Mouse (Mus musculus) T-helper 17 cell (primary cell): ENCODE measurements around the gene Nlrp4a.
"Not testable (repeated sequence)": the region's sequence is repeated elsewhere in the genome, so short reads cannot be mapped to it uniquely, and the experiment has no call there.

Experiments used
- in situ Hi-C, 2 experiments: fragments of 300-600 bp; cut with MboI, MseI; formaldehyde crosslinking; loops; 1 replicate in 1 of 2; 2 replicates in 1 of 2; pipeline ENCODE4 v1.15.1; 2025; ENCODE audit warnings: high pct_unique_total_duplicates in 2 of 2

The Nlrp4a gene

DNA sequence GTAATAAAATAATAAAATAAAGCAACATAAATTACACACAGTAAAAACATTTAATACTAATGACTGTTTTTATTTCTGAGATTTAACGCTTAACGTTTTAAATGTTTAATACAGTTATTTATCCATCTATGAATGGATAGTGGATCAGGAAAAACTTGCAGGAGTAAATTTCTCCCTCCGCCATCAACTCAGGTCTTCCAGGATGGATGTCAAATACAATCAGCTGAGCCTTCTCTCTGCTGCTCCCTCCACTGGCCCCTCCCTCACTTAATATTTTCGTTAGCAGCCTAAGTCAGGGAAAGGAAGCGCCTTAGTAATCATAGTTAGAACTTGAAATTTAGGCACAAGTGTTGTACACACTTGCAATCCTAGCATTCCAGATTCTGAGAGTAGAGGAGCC lies at the start of gene Nlrp4a:
TSS of gene Nlrp4a (plus strand) at position 301 of the 400 bp plus-strand sequence.
- in situ Hi-C loops, result no loop called here

DNA sequence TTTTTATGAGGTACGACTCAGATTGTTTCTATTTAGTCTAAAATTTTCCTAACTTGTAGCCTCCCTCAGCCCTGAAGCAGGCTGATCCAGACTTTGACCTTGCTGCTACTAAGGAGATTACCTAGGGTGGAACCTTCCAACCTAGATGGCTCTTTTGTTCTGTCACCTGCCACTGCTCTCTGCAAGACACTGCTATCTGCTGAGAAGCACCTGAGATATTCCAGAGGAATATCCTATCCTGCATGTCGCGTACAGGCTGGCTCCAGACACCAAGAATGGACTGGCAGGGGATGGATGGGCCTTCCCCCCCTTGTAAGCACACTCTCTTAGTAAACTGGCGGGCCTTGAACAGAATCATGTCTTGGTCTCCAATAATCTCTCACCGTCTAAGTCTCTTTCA lies 48.2 kb upstream of the Nlrp4a start:
- in situ Hi-C loops, result not testable (repeated sequence)

DNA sequence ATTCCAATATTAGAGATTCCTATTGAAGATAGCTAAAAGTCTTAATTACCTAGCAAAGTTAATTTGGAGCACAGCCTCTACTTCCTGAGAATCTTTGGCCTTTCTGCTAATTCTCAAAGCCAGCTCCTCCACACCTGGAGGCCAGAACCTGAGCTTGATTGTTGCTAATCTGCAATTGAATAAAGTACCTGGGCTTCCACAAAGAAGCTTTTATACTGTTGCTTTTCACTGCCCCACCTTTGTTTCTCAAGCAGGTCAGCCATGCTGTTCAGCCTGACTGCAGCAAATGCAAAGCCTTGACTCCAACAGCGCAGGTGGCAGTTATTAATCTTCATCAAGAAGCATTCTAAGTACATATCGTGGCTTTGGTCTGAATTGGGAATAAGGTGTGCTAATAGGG lies 43.8 kb upstream of the Nlrp4a start:
- in situ Hi-C loops, result not testable (repeated sequence)

DNA sequence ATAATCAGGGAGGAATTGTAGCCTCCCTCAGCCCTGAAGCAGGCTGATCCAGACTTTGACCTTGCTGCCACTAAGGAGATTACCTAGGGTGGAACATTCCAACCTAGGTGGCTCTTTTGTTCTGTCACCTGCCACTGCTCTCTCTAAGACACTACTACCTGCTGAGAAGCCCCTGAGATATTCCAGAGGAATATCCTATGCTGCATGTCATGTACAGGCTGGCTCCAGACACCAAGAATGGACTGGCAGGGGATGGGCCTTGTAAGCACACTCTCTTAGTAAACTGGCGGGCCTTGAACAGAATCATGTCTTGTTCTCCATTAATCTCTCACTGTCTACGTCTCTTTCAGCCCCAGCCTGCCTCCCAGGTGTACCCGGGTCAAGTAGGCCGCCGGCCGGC lies 43.1 kb upstream of the Nlrp4a start:
- in situ Hi-C loops, result not testable (repeated sequence)

DNA sequence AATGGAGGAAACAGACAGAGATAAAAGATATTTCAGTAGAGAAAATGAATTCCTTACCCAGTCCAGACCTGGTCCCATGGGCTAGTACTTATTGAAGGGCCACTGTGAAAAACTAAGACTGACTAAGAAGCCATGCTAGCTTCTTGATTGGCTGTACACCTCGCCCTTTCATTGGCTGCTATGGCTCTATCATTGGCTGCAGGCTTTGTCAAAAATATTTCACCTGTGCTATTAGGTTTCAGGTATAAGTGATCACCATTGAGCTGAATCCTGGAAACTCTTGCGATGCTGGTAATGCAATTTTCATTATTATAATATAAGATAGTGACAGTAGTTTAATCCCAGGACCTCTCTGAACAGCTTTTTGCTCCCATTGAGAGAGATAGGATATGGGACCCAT lies 31.3 kb upstream of the Nlrp4a start, which contains the start of gene Nlrp9c:
TSS of gene Nlrp9c (minus strand) at position 101 of the 400 bp plus-strand sequence.
- in situ Hi-C loops, result not testable (repeated sequence)

DNA sequence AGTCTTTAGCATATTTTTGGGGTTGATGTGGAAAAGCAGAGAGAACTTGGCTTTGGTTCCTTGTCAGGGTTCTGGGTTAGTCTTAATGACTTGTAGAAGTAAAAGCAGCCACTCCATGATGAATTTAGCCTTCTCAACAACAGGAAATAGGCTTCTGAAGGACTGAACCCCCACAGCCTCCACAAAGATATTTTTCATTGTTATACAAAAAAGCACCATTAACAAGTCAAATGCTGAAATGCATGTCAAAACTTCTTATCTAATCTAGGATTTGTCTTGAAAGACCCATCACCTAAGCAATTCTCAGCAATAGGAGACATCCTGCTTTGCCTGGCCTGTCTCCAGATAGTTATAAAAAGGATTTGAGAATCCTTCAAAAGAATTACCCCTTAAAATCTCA lies 41.8 kb downstream of the Nlrp4a start:
- in situ Hi-C loops, result no loop called here

DNA sequence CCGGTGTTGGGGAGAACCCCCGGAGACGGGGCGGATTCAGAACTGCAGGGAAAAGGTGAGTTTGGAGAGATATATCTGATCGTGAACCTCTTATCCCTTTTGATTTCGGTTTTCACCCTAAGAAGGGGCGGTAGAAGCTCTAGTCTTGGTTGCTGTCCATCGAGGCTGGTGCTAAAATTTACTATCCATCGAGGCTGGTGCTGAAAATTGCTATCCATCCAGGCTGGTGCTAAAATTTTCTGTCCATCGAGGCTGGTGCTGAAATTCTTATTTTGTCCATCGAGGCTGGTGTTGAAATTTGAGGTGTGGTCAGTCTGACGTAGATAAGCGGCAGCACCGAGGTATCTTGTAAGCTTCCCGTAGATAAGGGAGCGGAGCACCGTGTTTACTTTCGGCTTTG lies 54.6 kb downstream of the Nlrp4a start:
- in situ Hi-C loops, result not testable (repeated sequence)
